Mouse (Mus musculus): Measurements from ENCODE around the gene Tomm5. TPM values are rescaled to one million over a fixed set of nuclear protein-coding genes. Genes with fewer than 3 reads are reported as not detected.
"Not testable (repeated sequence)": the region's sequence is repeated elsewhere in the genome, so short reads cannot be mapped to it uniquely, and the experiment has no call there.

The Tomm5 gene
- total RNA-seq (2021): 10 to 100 TPM; 75.9 to 78.1 TPM
- long read RNA-seq, experiment 1, transcript Tomm5-204 (2 exons, 639 nt): major isoform, 40 of 46 reads
- long read RNA-seq, experiment 1, partial matches to known transcripts: 0 of 46 reads
- long read RNA-seq, experiment 1, other reads (novel, unspliced or antisense): 2 of 46 reads
- long read RNA-seq, experiment 2, transcript Tomm5-204 (2 exons, 639 nt): major isoform, 45 of 51 reads
- long read RNA-seq, experiment 2, partial matches to known transcripts: 0 of 51 reads
- long read RNA-seq, experiment 2, other reads (novel, unspliced or antisense): 3 of 51 reads

DNA sequence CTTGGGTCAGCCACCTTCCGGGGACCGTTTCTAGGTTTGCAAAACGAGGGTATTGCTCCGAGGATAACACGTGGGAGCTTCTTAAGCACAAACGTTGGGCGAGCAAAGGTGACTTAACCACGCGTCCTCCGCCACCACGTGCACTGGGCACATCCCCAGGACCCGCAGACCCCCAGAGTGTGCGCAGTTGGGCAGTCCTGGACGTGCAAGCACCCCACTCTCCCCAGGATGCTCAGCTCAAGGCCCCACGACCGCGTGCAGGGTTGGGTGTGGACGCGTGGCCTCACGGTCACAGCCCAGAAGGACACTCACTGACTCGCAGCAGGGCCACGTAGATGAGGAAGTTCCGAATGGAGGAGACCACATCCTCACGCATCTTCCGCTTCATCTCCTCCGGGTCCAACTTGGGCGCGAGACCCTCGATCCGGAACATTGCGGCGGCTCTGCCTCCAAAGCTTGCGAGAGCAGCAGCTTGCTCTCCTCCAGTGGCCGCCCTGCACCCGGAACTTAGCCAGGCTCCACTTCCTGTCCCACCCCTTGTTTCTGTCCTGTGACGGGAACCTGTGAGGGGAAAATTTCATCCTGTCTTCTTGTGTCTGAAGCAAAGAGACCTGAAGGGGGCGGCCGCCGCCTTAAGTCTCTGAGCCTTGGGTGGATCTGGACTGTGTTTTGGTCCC lies at the start of gene Tomm5:
Tomm5 (minus strand) TSS at position 514 of the 677 bp plus-strand sequence.
- DNase-seq (ENCODE audit: low spot score in 2 of 2): peak; percentile 68 to 87

DNA sequence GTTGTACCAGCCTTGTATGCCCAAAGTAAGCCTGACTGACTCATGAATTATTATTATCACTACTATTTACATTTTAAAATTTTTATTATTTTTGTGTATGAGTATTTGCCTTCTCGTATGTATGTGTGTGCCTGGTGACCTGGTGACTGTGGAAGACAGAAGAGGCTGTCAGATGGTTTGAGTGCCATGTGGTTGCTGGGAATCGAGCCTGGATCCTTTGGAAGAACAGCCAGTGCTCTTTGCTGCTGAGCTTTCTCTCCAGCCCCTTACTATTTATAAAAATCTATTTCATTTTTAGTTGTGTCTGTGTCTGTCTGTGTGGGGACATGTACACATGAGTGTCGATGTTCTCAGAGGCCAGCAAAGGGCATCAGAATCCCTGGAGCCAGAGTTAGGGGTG lies 48.5 kb upstream of the Tomm5 start:
- DNase-seq (ENCODE audit: low spot score in 2 of 2): no peak

DNA sequence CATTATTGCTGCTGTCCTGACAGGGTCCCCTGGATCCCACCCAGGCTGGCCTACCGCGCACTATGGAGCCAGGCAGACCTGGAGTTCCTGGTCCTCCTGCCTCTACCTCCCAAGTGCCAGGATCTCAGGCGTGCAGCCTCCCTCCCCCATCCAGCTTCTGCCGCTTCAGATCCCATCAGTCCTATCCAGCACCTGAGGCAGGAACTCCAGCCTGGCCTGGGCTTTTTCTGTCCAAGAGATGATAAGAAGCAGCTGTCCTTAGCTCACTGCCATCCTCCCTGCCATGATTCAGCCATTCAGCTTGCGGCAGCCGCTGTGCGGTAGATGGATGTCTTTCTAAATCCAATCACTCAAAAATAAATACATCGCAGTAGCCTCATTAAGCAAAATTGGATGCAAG lies 35.1 kb upstream of the Tomm5 start:
- no peak for DNase-seq (ENCODE audit: low spot score in 2 of 2)

DNA sequence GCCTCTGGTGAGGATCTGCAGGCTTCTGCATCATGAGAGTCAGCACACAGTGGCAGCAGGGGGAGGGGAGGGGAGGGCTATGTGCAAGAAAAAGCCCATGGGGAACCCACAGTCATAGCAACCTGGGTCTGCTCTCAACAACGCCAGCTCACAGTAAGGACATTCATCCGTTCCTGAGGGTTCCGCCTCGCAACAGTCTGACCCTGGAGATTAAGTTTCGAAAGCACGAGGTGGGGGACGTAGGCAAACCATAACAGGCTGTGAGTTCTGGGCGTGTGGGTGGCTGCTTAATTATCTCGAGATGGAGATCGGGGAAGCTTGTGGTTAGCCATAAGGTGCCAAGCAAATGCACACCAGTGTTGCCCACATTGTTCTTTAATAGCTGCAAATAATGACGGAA lies 34.5 kb upstream of the Tomm5 start:
- DNase-seq (ENCODE audit: low spot score in 2 of 2): no peak

DNA sequence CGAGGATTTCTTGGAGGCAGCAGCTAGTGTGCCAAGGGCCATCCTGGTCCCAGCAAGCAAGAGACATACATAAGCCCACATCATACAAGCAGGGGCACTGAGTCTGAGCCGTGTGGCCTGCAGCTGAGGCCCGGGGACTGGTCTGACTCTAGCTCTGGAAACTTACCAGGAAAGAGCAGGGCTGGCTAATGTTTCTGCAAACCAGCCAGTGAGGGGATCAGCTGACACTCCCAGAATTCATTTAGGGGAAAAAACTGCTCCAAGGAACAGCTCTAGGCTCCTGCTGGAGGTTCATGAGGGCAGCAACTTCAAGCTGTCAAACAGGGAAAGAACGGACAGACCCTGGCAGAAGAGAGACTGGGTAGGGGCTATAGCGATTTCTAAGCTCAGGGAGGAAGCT lies 33.9 kb upstream of the Tomm5 start:
- no peak for DNase-seq (ENCODE audit: low spot score in 2 of 2)

DNA sequence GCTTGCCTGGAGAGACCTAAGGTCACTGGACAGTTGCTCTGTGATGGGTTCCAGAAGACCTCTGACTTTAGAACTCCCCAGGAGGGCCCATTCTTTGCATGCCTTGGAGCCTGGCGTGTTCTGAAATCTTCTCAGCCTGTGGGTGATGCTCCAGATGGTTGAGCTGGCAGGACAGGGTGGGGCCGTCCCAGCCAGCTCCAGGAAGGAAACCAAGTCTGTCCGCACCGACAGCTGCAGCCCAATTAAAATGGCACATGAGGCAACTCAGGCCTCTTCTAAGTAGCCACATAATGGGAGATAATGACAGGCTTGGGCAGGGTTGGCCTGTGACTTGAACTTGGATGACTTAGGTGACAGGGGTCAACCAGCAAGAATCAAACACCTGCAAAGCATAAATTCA lies 29.7 kb upstream of the Tomm5 start:
- no peak for DNase-seq (ENCODE audit: low spot score in 2 of 2)

DNA sequence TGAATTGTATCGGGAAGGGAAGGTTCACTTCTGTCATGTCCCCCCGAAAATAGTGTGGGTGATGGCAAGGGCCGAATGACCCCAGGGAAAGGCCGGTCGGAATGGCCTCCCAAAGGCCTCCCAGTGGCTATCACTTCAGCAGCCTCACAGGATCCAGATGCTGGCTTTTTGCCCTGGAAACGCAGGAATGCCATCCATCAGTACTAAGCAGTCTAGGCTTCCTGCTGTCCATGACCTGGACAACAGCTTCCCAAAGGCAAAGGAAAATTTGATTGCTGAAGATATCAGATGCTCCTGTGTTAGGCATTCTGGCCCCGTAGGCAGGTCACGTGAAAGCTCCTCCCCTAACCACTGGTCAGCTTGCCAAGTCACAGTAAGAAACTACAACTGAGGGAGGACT lies 26.6 kb upstream of the Tomm5 start:
- no peak for DNase-seq (ENCODE audit: low spot score in 2 of 2)

DNA sequence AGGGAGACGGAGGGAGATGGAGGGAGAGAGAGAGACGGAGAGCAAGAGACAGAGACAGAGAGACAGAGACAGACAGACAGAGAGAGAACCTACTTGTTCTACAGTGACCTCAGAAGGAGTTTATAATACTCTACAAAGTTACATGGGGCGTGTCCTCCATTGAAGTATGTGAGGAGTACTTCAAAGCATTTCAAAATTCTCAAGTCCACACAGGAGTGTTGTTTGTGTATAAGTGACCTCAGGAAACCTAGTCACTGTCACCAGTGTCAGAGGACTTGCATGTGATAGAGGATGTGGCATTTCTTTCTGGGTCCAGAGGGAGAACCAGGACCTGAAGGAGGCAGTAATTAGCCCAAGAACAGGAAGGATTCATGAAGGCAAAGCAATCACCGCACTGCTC lies 23.1 kb upstream of the Tomm5 start:
- no peak for DNase-seq (ENCODE audit: low spot score in 2 of 2)

DNA sequence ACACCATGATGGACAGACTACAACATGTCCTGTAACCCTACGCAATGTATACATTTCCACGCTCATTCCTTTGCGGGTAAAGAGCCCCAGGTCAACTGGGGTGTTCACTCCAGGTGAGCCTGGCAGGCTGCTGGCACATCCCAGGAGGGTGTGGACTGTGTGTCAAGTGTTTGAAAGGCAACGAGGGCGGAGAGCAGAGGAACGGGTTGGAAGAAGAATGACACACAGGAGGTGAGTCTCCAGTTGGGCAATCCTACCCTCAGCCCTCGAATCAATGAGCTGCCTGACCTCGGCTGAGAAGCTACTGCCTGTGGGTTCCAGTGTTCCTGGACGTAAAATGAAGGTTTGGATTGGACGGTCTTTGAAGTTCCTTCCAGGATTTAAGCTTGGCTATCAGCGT lies 13.4 kb upstream of the Tomm5 start:
- no peak for DNase-seq (ENCODE audit: low spot score in 2 of 2)

DNA sequence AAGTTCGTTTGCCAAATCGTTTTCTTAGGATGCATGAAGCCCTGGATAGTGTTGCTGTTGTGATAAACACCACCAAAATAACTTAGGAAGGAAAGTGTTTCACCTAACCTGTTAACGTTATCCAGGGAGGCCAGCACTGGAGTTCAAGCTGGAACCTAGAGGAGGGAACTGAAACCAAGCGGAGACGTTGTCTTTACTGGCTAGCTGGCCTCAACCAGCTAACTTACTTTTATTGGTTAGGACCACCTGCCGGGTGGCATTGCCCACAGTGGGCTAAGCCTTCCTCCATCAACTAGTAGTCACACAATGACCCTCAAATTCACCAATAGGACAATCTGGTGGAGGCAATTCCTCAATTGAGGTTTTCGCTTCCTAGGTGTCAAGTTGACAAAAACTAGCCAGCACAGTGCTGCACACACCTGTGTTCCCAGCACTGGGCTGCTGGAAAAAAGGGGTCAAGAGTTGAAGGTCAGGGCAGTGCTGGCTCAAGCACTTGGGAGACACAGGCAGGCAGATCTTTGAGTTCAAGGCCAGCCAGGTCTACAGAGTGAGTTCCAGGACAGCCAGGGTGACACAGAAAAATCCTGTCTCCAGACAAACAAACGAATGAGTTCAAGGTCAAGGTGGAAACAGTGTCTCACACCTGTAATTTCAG lies 669 bp upstream of the Tomm5 start:
- DNase-seq (ENCODE audit: low spot score in 2 of 2): no peak

DNA sequence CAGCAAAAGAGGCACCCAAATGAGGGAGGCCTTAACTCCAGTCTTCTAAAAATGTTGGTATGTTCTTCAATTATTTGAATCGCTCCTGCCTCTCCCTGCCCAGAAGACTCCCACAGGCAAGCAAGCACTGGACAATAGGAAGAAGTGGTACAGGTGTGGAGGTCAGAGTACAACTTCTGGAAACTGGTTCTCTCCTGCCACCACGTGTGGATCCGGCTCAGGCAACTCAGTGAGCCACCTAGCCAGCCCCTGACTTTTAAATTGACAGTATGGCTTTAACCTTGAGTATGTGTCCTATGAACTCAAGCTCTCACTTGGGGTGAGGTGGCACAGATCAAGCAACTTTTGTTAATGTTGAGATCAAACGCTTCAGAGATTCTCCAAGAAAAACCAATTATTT lies 848 bp downstream of the Tomm5 start:
- DNase-seq (ENCODE audit: low spot score in 2 of 2): no peak

DNA sequence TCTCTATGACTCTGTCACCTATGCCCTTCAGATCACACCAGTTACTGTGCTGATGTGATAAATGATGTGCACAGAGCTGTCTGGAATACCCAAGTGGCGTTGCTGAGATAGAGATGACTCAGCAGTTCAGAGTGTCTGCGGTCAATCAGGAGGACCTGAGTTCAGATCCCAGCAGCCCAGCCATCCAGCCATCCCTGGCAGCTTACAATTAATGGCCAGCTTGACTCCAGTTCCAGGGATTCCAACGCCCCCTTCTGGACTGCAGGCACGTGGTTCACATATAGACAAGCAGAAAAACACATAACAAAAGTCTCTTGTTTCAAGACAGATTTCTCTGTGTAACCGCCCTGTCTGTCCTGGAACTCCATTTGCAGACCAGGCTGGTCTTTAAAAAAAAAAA lies 1.5 kb downstream of the Tomm5 start:
- DNase-seq (ENCODE audit: low spot score in 2 of 2): no peak

DNA sequence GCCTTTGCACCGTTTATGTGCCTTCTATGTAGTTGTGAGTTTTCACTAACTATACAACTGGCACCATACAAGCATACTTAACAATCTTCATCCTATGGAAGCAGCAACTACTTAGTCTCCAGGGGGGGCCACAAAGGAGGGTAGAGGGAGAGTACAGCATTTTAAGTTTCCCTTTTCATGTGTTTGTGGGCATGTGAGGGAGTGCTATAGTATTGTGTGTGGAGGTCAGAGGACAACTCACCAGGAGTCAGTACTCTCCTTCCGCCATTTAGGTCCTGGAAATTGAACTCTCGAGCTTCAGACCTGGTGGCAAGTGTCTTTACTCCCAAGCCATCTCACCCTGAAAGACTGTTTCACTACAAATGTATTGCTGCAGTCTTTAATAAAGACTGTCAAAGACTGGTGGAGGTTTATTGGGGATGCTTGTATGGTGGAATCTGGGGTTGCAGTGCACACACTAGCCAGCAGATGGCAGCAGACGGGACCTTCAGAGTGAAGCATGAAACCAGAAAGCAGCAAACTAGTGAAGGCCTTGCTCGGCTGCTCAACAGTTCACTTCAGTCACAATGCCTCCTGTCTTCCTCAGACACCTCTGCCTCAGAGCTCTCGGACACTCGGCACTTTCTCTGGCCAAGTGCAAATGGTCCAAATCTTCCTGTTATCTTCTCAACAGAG lies 10.6 kb downstream of the Tomm5 start:
- peak in 1 of 2 experiments; percentile 43 for DNase-seq (ENCODE audit: low spot score in 2 of 2)

DNA sequence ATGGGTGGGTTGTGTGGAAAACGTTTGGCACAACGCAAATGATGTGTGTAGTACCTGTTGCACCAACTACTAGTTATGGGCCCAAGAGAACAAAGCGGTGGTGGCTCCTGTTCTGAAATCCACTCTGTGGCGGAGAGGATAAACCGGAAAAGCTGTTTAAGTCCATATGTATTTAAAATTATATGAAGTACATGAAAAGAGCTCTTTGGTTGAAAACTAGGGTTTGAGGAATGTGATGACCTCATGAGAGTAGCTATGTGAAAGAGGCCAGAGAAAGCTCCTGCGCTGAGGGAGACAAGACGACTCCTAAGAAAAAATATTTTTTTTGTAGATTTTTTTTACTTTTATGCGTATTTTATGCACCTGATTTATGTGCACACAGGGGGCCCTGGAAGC lies 23.0 kb downstream of the Tomm5 start:
- DNase-seq (ENCODE audit: low spot score in 2 of 2): no peak

DNA sequence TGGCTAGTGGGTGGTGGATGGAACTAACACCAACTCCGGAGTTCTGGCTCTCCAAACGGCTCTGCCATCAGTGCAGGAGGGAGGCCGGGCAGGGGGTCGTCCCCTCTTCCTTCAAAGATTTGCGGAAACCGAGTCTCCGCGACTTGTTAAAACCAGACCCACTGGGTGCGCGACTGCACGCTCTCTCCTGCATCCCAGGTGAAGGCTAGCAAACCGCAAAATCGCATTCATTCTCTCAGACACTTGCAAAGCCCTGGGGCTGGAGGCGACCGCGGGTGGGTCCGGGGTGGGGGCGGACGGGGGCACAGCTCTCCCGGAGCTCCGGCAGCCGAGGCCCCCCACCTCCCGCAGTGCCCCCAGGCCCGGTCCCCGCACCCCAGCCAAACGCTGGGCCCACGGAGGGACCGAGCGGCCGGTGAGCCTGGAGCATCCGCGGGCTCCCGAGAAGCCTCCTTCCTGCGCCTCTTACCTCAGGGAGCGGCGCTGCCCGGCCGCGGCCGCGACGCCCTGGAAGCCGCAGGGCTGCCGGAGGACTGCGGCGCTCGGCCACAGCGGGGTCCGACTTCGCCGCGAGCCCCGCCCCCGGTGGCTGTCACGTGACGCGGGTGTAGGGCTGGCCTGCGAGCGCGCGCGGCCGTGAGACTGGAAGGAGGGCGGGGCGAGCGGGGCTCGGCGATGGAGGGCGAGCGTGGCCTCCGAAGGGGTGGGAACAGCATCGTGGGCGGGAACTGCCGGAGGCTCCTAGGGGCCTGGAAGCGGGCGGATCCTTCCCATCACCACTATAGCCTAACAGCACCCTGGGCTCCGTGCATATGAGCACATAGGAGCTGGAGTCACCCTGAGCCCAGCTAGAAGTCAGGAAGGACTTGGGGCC lies 23.7 kb downstream of the Tomm5 start, which contains the start of gene Fbxo10:
Fbxo10 (minus strand) TSS at position 584 of the 874 bp plus-strand sequence.
- peak; percentile 95 to 96 for DNase-seq (ENCODE audit: low spot score in 2 of 2)

DNA sequence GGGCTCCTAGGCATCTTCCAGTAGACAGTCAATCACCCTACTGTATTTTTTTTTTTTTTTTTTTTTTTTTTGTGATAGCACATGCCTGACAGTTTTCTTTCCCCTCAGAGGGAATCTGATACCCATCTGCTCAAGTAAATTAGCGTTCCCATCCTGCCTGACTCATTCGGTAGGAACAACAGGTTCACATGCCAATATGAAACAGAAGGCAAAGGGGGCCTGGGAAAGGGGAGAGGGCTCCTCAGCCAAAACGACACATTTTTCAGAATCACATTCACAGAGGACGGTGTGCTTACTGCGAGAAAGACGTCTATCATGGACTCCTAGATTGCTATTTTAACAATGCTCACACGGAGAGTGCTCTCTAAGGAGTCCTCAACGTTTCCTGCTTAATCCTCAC lies 24.4 kb downstream of the Tomm5 start:
- no peak for DNase-seq (ENCODE audit: low spot score in 2 of 2)

DNA sequence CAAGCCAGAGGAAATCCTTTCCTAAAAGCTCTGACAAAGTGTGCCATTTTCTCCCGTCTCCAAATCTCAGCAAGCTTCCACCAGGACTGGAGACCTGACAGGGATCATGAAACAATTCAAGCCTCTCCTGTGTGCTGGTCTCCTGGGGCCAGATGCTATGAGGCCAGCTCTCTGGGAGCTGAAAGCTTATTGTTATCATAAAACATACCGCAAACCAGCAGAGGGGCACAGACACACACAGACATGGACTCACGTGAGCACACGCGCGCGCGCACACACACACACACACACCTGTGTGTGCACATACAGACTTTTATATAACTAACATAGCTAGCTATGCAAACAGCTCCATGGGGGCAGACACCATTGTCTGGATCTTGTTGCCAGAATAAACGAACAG lies 25.0 kb downstream of the Tomm5 start:
- no peak for DNase-seq (ENCODE audit: low spot score in 2 of 2)

DNA sequence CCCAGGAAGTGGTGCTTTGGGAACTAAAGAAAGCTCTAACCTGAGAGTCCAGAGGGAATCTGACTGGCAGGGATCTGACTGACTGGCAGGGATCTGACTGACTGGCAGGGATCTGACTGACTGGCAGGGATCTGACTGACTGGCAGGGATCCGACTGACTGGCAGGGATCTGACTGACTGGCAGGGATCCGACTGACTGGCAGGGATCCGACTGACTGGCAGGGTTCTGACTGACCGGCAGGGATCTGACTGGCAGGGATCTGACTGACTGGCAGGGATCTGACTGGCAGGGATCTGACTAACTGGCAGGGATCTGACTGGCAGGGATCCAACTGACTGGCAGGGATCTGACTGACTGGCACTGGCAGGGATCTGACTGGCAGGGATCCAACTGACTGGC lies 26.9 kb downstream of the Tomm5 start:
- not testable (repeated sequence) for DNase-seq (ENCODE audit: low spot score in 2 of 2)

DNA sequence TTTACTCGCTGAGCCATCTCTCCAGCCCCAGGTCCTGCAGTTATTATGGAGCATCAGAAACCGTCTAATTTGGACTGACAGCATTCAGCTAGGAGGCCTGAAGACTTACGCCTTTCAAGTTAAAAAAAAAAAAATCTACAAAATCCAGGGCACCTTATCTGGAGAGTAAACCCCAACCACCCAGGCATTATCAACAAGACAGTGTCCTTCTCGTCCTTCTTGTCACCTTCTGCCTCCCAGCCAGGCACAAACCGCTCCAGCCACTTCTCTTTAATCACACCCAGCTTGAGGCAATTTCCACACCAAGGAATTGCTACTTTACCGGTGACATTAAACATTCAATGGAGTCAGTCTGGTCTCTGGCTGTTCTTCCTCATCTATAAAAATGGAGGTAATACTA lies 34.4 kb downstream of the Tomm5 start:
- DNase-seq (ENCODE audit: low spot score in 2 of 2): no peak

DNA sequence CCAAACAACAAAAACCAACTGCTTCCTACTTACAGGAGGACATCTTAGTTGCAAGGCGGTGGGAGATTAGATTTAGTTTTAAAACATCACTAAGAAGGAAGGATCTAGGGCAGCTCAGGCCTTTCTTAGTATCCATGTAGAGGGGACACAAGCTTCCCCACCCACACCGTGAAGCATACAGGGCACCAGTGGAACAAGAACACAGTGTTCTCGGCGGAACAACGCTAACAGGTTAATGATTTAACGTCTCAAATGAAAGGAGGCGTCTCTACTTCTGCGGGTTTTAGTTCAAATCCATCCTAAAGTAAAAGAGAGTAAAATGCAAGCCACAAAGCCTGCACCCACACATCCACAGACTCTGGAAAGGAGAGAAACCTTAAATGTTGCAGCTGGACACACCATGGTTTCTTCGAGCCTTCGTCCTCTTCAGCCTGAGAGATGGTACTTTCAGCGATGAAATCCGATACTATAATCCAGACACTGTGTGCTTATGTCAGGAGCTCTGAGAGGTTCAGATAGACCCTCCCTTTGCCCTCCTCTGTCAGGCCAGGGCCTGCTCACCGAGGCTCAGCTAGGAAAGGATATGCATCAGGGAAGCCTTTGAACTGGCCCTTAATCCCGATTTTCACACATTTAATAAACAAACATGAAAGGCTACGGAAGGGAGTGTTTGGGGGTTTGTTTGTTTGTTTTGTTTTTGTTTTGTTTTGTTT lies 35.5 kb downstream of the Tomm5 start:
- DNase-seq (ENCODE audit: low spot score in 2 of 2): no peak
